Mouse (Mus musculus) embryonic facial prominence, embryonic 15.5 days (tissue): Measurements from ENCODE around the gene Phgr1. TPM values are rescaled to one million over a fixed set of nuclear protein-coding genes. Genes with fewer than 3 reads are reported as not detected.

Source experiments
- polyA plus RNA-seq: library from polyadenylated mRNA; unstranded; fragments of >200 nt; fragmentation: Nextera tagmentation; extraction: Ambion mirVana; gene quantifications from 2 replicates; pipeline ENCODE4 v1.2.1, GENCODE M21; 2015

Phgr1 gene
- polyA plus RNA-seq, 1 experiment from 2014 or later = 4.2 TPM

Other genes starting within 250 kb of the Phgr1 start
- 5.1 and 6.7 TPM in 2 replicates for gene Bmf, start 223.1 kb upstream of the Phgr1 start, polyA plus RNA-seq
- gene Bub1b, start 174.6 kb upstream of the Phgr1 start, polyA plus RNA-seq = 58.3 and 60.6 TPM in 2 replicates
- gene Pak6, start 109.5 kb upstream of the Phgr1 start, polyA plus RNA-seq = 8.5 TPM in 2 replicates
- 0.11 and 0.19 TPM in 2 replicates for gene Ankrd63, start 68.8 kb upstream of the Phgr1 start, polyA plus RNA-seq
- 0.75 and 1.1 TPM in 2 replicates for gene Plcb2, start 44.3 kb upstream of the Phgr1 start, polyA plus RNA-seq
- gene Inafm2, start 27.0 kb upstream of the Phgr1 start, polyA plus RNA-seq = 15.9 and 16.9 TPM in 2 replicates
- 2.0 and 2.4 TPM in 2 replicates for gene Ccdc9b, start 10.1 kb upstream of the Phgr1 start, polyA plus RNA-seq
- gene Disp2, start 7.0 kb downstream of the Phgr1 start, polyA plus RNA-seq = 0.37 and 0.68 TPM in 2 replicates
- gene Knstrn, start 41.2 kb downstream of the Phgr1 start, polyA plus RNA-seq = 75.3 and 80.0 TPM in 2 replicates
- 65.9 and 69.2 TPM in 2 replicates for gene Ivd, start 89.2 kb downstream of the Phgr1 start, polyA plus RNA-seq
- gene Bahd1, start 127.6 kb downstream of the Phgr1 start, polyA plus RNA-seq = 5.9 and 7.0 TPM in 2 replicates
- gene Chst14, start 153.7 kb downstream of the Phgr1 start, polyA plus RNA-seq = 49.0 and 50.4 TPM in 2 replicates